15 mouse cellular contexts compared by ENCODE assay signal in the genomic region with DNA sequence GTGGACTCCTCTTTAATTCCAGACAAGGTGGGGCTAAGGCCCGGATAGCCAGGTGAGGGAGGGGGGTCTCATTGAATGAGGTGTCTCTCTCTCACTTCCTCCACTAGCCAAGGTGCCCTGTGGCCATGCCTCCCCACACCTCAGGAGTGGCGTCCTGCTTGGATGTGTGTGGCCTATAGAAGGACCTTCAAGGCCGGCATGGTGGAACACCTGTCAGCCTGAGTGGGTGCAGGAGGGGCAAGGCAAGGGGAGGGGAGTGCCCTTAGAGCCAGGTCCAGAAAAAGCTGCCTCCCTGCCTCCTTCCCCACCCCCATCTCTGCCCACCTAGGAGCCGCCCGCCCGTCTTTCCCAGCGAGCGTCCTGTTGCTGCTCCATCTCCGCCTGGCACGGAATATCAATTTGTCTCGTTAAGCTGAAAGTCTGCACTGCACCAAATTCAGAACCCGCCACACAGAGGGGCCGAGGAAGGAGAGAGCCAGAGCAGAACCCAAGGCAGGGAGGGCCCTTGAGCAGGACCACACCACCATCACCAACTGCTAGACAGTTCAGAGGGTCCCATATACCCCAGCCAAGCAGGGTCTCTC.
DNase-seq lines count a peak whose midpoint lies in the region; ATAC-seq and TF ChIP-seq lines count a peak whose summit lies in the region.
"Had no signal": no experiment of that assay in that cellular context is flagged by ENCODE, and none has a peak within 500 bp of the region (broad histone marks: within the 10 kb centered on the region; RNA-seq: fewer than 3 reads in every experiment).

No protein-coding gene starts in this region.

- H3K27me3 ChIP-seq in forebrain, embryonic 16.5 days (replicated peaks; ENCODE audit: control insufficient read depth, insufficient read depth, low read length) = no peaks in the 10 kb centered on the region
- H3K27me3 ChIP-seq in midbrain, embryonic 14.5 days (ENCODE audit: control insufficient read depth, insufficient read depth, low read length) = no peaks in the 10 kb centered on the region

- DNase-seq in cerebellum, postnatal 10 days = peak; percentile 41 to 45
- DNase-seq in cerebellum, adult 18-20 months = no peak
- DNase-seq in ES-E14 (ENCODE audit: low read depth, low spot score) = no peak
- DNase-seq in midbrain, embryonic 14.5 days = peak; percentile 12
- DNase-seq in frontal cortex, postnatal 14 days (ENCODE audit: low spot score in 2 of 2) = no peak
- DNase-seq in lung, postnatal 14 days = no peak
- no peak for DNase-seq in layer of hippocampus, postnatal 25 days (ENCODE audit: extremely low spot score in 1 of 2, low spot score in 1 of 2)
- DNase-seq: embryo, embryonic 11 days; gastrocnemius, postnatal 14 days; layer of hippocampus, adult 9-11 months; thymus, adult 2 months had no signal

- H3K4me2 ChIP-seq in forebrain, embryonic 16.5 days (ENCODE audit: low read length) = peak overlapping the region; percentile 64
- peak overlapping the region; percentile 75 for H3K4me2 ChIP-seq in midbrain, embryonic 14.5 days (ENCODE audit: low read length)

- no peak overlapping the region for H3K9ac ChIP-seq in ES-E14 (ENCODE audit: insufficient read depth, low read depth, low read length, poor library complexity, severe bottlenecking)
- H3K9ac ChIP-seq in forebrain, embryonic 16.5 days (replicated peaks; ENCODE audit: low read depth, low read length) = no peak overlapping the region
- H3K9ac ChIP-seq in midbrain, embryonic 14.5 days (replicated peaks; ENCODE audit: low read length) = no peak overlapping the region; the same call in 1 of the 2 replicates
- H3K9ac ChIP-seq: heart, embryonic 12.5 days; liver, embryonic 12.5 days had no signal

- peak overlapping the region; percentile 15 to 92; a peak in 2 of 4 replicates for H3K4me3 ChIP-seq in ES-E14 (ENCODE audit: insufficient read depth in 1 of 2, low read depth in 1 of 2, low read length in 2 of 2, poor library complexity in 1 of 2, severe bottlenecking in 1 of 2)
- H3K4me3 ChIP-seq in forebrain, embryonic 16.5 days (replicated peaks; ENCODE audit: low read length) = peak overlapping the region; percentile 65; the same call in 1 of the 2 replicates
- peak overlapping the region; percentile 60; the same call in 1 of the 2 replicates for H3K4me3 ChIP-seq in midbrain, embryonic 14.5 days (replicated peaks; ENCODE audit: low read depth, low read length)

- peaks cover 0 to 17% of the 10 kb centered on the region in 2 experiments; a peak in 1 of 4 replicates for H3K4me1 ChIP-seq in ES-E14 (ENCODE audit: control insufficient read depth in 2 of 2, insufficient read depth in 2 of 2, low read length in 2 of 2, poor library complexity in 1 of 2)
- H3K4me1 ChIP-seq in forebrain, embryonic 16.5 days (replicated peaks; ENCODE audit: control insufficient read depth, insufficient read depth, low read length) = peaks cover 25% of the 10 kb centered on the region
- H3K4me1 ChIP-seq in midbrain, embryonic 14.5 days (ENCODE audit: control insufficient read depth, insufficient read depth, low read length) = peaks cover 19% of the 10 kb centered on the region
- H3K4me1 ChIP-seq: liver, embryonic 12.5 days had no signal

- no peak overlapping the region for H3K27ac ChIP-seq in ES-E14 (ENCODE audit: insufficient read depth, low read depth, low read length, poor library complexity, severe bottlenecking)
- H3K27ac ChIP-seq in forebrain, embryonic 16.5 days (ENCODE audit: low read length) = no peak overlapping the region
- H3K27ac ChIP-seq in midbrain, embryonic 14.5 days (replicated peaks; ENCODE audit: low read depth, low read length) = no peak overlapping the region
- H3K27ac ChIP-seq: liver, embryonic 12.5 days had no signal

- no peaks in the 10 kb centered on the region for H3K9me3 ChIP-seq in ES-E14 (ENCODE audit: control insufficient read depth, insufficient read depth, low read depth, low read length)
- H3K9me3 ChIP-seq in forebrain, embryonic 16.5 days (ENCODE audit: control insufficient read depth, low read length) = no peaks in the 10 kb centered on the region
- no peaks in the 10 kb centered on the region for H3K9me3 ChIP-seq in midbrain, embryonic 14.5 days (ENCODE audit: control insufficient read depth, low read length)
- H3K9me3 ChIP-seq: heart, embryonic 12.5 days; liver, embryonic 12.5 days had no signal

- ATAC-seq in forebrain, embryonic 16.5 days = no peak
- no peak for ATAC-seq in midbrain, embryonic 14.5 days (ENCODE audit: low FRiP score, low TSS enrichment)
- ATAC-seq: liver, embryonic 12.5 days; lung, postnatal 0 days had no signal

- 44% methylated on average over 13 of the region's 13 CpGs for WGBS in forebrain, embryonic 16.5 days
- 50% methylated on average over 13 of the region's 13 CpGs for WGBS in midbrain, embryonic 14.5 days

- in situ Hi-C loops in ES-E14 (cut with MboI; ENCODE audit: low sequenced_read_pairs in 2 of 2, unreplicated experiment in 2 of 2) = no loop called here

- no peaks in the 10 kb centered on the region for H3K36me3 ChIP-seq in ES-E14 (ENCODE audit: control insufficient read depth, insufficient read depth, low read length, poor library complexity, severe bottlenecking)
- H3K36me3 ChIP-seq in forebrain, embryonic 16.5 days (ENCODE audit: control insufficient read depth, insufficient read depth) = no peaks in the 10 kb centered on the region
- H3K36me3 ChIP-seq in midbrain, embryonic 14.5 days (ENCODE audit: control insufficient read depth, insufficient read depth, low read length) = no peaks in the 10 kb centered on the region
- H3K36me3 ChIP-seq: heart, embryonic 12.5 days; liver, embryonic 12.5 days had no signal

TF ChIP-seq in ES-E14, 5 proteins besides CTCF, POLR2A, EP300 and RAD21:
- no peak for TF ChIP-seq ZNF384 (IDR thresholded peaks at IDR 0.05; ENCODE audit: low read depth, low read length)
- TF ChIP-seq HCFC1 (IDR thresholded peaks at IDR 0.05; ENCODE audit: borderline replicate concordance, insufficient read depth, low read length) = no peak
- TF ChIP-seq CHD2 (IDR thresholded peaks at IDR 0.05; ENCODE audit: low read depth, low read length) = no peak
- TF ChIP-seq ZC3H11A (IDR thresholded peaks at IDR 0.05; ENCODE audit: borderline replicate concordance, low read depth, low read length) = no peak

Comparison
In these comparisons a context has a peak if more than half of its experiments do, and no peak if none do; other contexts are left out.
1. DNase-seq: peak in cerebellum, postnatal 10 days (2 of 2) and midbrain, embryonic 14.5 days (single experiment); none in cerebellum, adult 18-20 months (0 of 2), ES-E14 (single experiment), frontal cortex, postnatal 14 days (0 of 2), lung, postnatal 14 days (single experiment) and layer of hippocampus, postnatal 25 days (0 of 2).
2. Peak in every context shown above with its lines, with median percentiles within 50 percentile points of each other: H3K4me3 ChIP-seq.